Mouse (Mus musculus): ENCODE data around the gene Kcnk2. TPM values are rescaled to one million over a fixed set of nuclear protein-coding genes. Genes with fewer than 3 reads are reported as not detected.

Gene Kcnk2
- polyA plus RNA-seq (2015; fragmentation: Nextera tagmentation; extraction: Ambion mirVana) = 1.0 and 1.3 TPM in 2 replicates

DNA sequence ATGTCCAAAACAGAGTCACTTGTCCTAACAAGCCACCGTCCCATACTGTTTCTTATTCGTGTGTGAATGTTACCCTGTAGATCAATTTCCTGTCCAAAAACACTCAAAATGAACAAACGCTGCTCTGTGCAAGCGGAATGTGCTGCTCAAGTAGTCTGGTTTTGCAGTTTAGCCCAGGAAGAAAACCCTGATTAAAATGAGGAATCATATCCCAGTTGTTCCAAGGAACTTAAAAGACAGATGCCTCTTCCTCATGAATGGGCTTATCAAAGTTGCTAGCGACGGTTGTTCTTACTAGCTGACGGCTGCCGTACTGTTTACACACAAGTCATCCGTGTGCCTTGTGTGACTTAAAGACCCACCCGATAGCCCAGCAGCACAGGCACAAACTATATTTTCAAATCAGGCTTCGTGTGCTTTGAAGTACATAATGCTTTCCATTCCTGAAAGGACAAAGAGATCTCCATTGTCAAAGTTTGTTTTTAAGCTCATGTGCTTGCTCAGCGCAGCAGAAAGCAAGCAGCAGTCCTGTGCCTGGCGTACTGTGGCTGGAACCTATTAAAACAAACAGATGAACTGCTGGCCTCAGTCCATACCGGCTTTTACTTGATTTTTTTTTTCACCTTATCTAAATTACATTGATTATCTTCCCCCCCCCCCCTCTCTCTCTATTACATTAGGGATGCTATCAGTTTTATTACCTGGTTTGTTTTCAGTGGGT lies at the start of gene Kcnk2:
Gene Kcnk2, minus strand, starts transcription at position 51 of the 721 bp plus-strand sequence.
- 16% methylated on average over 14 of the region's 14 CpGs for WGBS
- Histone ChIP-seq H3K27ac (replicated peaks) (no peak within 1 kb of the TSS), H3K36me3 (ENCODE audit: control insufficient read depth, insufficient read depth, low read length) (no peaks in the 10 kb centered on the region), H3K9ac (ENCODE audit: low read length) (no peak within 1 kb of the TSS), H3K27me3 (ENCODE audit: control insufficient read depth, insufficient read depth, low read length) (no peaks in the 10 kb centered on the region), H3K4me1 (replicated peaks; ENCODE audit: control insufficient read depth, insufficient read depth) (no peaks in the 10 kb centered on the region), H3K4me2 (replicated peaks; ENCODE audit: low read depth) (peak within 1 kb of the TSS; percentile 33), H3K4me3 (ENCODE audit: low read depth, low read length) (no peak within 1 kb of the TSS), H3K9me3 (ENCODE audit: control insufficient read depth, low read length) (no peaks in the 10 kb centered on the region)
- no peak for DNase-seq (ENCODE audit: low spot score)
- ATAC-seq (ENCODE audit: low FRiP score, low TSS enrichment) = no peak
- no peak for TF ChIP-seq EP300 (optimal IDR thresholded peaks at IDR 0.05)
- TF ChIP-seq CTCF (IDR thresholded peaks at IDR 0.05; ENCODE audit: low read depth) = no peak

DNA sequence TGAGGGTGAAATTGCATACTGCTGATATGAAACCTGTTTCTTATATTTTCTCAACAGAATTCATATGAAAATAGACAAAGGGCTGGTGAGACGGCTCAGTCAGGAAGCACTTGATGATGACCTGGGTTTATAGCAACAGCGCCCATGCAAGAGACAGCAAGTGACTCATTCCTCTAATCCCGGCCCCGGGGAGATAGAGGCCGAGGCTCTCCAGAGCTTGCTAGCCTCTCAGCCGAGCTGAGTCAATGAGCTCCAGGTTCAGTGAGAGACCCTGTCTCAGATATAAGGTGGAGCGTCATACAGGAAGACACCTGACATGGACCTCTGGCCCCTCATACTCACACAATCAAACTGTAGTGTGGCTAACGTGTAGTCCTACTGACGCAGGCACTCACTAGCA lies 38.7 kb upstream of the Kcnk2 start:
- H3K27ac ChIP-seq (replicated peaks) = no peak overlapping the region
- no peak overlapping the region for H3K4me2 ChIP-seq (replicated peaks; ENCODE audit: low read depth)
- no peaks in the 10 kb centered on the region for H3K9me3 ChIP-seq (ENCODE audit: control insufficient read depth, low read length)
- H3K9ac ChIP-seq (ENCODE audit: low read length) = no peak overlapping the region
- ATAC-seq (ENCODE audit: low FRiP score, low TSS enrichment) = no peak
- no peak for DNase-seq (ENCODE audit: low spot score)
- no peaks in the 10 kb centered on the region for H3K4me1 ChIP-seq (replicated peaks; ENCODE audit: control insufficient read depth, insufficient read depth)
- WGBS = 70% methylated on average over 9 of the region's 9 CpGs
- H3K36me3 ChIP-seq (ENCODE audit: control insufficient read depth, insufficient read depth, low read length) = no peaks in the 10 kb centered on the region
- no peak for TF ChIP-seq CTCF (IDR thresholded peaks at IDR 0.05; ENCODE audit: low read depth)
- no peak for TF ChIP-seq EP300 (optimal IDR thresholded peaks at IDR 0.05)
- H3K4me3 ChIP-seq (ENCODE audit: low read depth, low read length) = no peak overlapping the region
- no peaks in the 10 kb centered on the region for H3K27me3 ChIP-seq (ENCODE audit: control insufficient read depth, insufficient read depth, low read length)

DNA sequence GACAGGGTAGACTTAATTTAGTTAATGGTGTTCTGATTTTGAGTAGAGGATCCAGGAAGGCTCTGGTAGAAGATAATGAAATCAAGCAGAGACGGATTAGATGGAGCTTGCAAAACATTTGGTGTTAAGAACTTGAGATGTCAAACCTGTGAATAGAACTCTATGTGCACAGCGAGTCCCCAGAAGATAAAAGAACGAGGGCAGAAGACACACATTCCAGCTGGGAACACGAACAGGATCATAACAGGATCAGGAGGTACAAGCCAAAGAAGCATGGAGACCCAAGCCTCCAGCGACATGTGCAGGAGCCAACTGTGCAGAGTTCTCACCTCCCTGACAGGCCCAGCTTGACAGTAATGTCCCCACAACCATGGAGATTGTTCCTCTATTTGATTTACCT lies 35.1 kb upstream of the Kcnk2 start:
- no peak for TF ChIP-seq EP300 (optimal IDR thresholded peaks at IDR 0.05)
- TF ChIP-seq CTCF (IDR thresholded peaks at IDR 0.05; ENCODE audit: low read depth) = no peak
- no peaks in the 10 kb centered on the region for H3K4me1 ChIP-seq (replicated peaks; ENCODE audit: control insufficient read depth, insufficient read depth)
- no peak overlapping the region for H3K4me2 ChIP-seq (replicated peaks; ENCODE audit: low read depth)
- no peak overlapping the region for H3K27ac ChIP-seq (replicated peaks)
- H3K36me3 ChIP-seq (ENCODE audit: control insufficient read depth, insufficient read depth, low read length) = no peaks in the 10 kb centered on the region
- ATAC-seq (ENCODE audit: low FRiP score, low TSS enrichment) = no peak
- no peaks in the 10 kb centered on the region for H3K27me3 ChIP-seq (ENCODE audit: control insufficient read depth, insufficient read depth, low read length)
- no peak overlapping the region for H3K4me3 ChIP-seq (ENCODE audit: low read depth, low read length)
- H3K9ac ChIP-seq (ENCODE audit: low read length) = no peak overlapping the region
- 65% methylated on average over 5 of the region's 5 CpGs for WGBS
- DNase-seq (ENCODE audit: low spot score) = no peak
- H3K9me3 ChIP-seq (ENCODE audit: control insufficient read depth, low read length) = no peaks in the 10 kb centered on the region

DNA sequence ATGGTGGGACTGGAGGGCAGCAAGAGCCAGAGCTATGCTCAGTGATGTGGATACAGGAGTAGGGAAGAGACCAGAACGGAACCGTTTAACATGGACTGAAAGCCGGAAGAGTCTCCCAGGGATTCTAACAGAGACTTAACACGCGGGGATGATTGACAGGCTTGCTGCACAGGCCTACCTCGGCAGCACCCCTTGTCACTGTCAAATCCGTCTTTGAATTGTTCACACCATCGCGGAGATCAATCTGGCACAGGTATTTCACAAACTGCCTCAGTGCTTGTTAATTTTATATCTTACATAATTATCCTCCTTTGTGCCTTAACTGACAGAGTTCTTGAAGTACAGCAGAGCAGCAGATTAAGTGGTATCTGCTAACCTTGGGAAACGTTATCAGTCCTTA lies 33.4 kb upstream of the Kcnk2 start:
- Histone ChIP-seq H3K9ac (ENCODE audit: low read length) (no peak overlapping the region), H3K27me3 (ENCODE audit: control insufficient read depth, insufficient read depth, low read length) (no peaks in the 10 kb centered on the region), H3K9me3 (ENCODE audit: control insufficient read depth, low read length) (no peaks in the 10 kb centered on the region), H3K4me3 (ENCODE audit: low read depth, low read length) (no peak overlapping the region), H3K36me3 (ENCODE audit: control insufficient read depth, insufficient read depth, low read length) (no peaks in the 10 kb centered on the region), H3K4me1 (replicated peaks; ENCODE audit: control insufficient read depth, insufficient read depth) (no peaks in the 10 kb centered on the region), H3K27ac (replicated peaks) (no peak overlapping the region), H3K4me2 (replicated peaks; ENCODE audit: low read depth) (no peak overlapping the region)
- DNase-seq (ENCODE audit: low spot score) (no peak), ATAC-seq (ENCODE audit: low FRiP score, low TSS enrichment) (no peak)
- TF ChIP-seq EP300 (optimal IDR thresholded peaks at IDR 0.05) (no peak), CTCF (IDR thresholded peaks at IDR 0.05; ENCODE audit: low read depth) (no peak)
- WGBS = 86% methylated on average over 10 of the region's 10 CpGs

DNA sequence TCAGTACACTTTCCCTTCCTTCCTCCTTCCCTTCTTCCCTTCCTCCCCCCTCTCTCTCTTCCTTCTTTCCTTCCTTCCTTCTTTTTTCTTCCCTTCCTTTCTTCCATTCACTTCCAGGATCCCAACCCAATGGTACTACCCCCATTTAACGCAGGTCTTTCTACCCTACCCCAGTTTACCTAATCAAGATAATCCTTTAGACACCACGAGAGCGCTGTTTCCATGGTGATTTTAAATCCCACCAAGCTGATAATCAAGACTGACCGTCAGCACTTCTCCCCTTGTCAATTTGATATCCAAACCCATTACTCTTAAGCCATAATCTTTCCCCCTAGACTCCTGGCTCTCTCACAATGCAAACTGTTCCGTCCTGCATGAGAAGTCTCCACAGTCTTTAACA lies 29.4 kb upstream of the Kcnk2 start:
- no peaks in the 10 kb centered on the region for H3K4me1 ChIP-seq (replicated peaks; ENCODE audit: control insufficient read depth, insufficient read depth)
- no peaks in the 10 kb centered on the region for H3K9me3 ChIP-seq (ENCODE audit: control insufficient read depth, low read length)
- no peak overlapping the region for H3K4me3 ChIP-seq (ENCODE audit: low read depth, low read length)
- no peak overlapping the region for H3K27ac ChIP-seq (replicated peaks)
- no peak overlapping the region for H3K4me2 ChIP-seq (replicated peaks; ENCODE audit: low read depth)
- no peaks in the 10 kb centered on the region for H3K36me3 ChIP-seq (ENCODE audit: control insufficient read depth, insufficient read depth, low read length)
- no peaks in the 10 kb centered on the region for H3K27me3 ChIP-seq (ENCODE audit: control insufficient read depth, insufficient read depth, low read length)
- TF ChIP-seq EP300 (optimal IDR thresholded peaks at IDR 0.05) (no peak), CTCF (IDR thresholded peaks at IDR 0.05; ENCODE audit: low read depth) (no peak)
- 39% methylated on average over 5 of the region's 5 CpGs for WGBS
- no peak overlapping the region for H3K9ac ChIP-seq (ENCODE audit: low read length)
- ATAC-seq (ENCODE audit: low FRiP score, low TSS enrichment) = no peak
- no peak for DNase-seq (ENCODE audit: low spot score)

DNA sequence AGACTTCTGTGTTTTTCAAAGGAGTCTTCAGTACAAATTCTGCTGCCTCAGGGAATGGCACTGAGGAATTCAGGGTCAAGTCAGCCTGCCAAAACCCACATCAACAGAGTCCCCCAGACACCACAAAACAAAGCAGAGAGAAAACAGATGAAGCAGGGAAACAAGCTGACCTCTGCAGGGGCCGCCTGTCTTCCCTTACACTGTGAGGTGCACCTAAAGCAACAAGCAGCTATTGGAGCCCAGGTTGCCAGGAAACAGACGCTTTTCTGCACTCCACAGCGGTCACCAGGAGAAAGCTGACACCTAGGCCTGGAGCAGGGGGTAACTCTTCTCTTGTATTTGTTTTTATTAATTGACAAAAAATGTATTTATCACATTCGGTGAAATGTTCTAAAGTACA lies 28.5 kb upstream of the Kcnk2 start:
- WGBS = 24% methylated on average over 4 of the region's 4 CpGs
- no peaks in the 10 kb centered on the region for H3K4me1 ChIP-seq (replicated peaks; ENCODE audit: control insufficient read depth, insufficient read depth)
- no peaks in the 10 kb centered on the region for H3K27me3 ChIP-seq (ENCODE audit: control insufficient read depth, insufficient read depth, low read length)
- H3K27ac ChIP-seq (replicated peaks) = no peak overlapping the region
- H3K36me3 ChIP-seq (ENCODE audit: control insufficient read depth, insufficient read depth, low read length) = no peaks in the 10 kb centered on the region
- ATAC-seq (ENCODE audit: low FRiP score, low TSS enrichment) (no peak), DNase-seq (ENCODE audit: low spot score) (no peak)
- no peak overlapping the region for H3K4me3 ChIP-seq (ENCODE audit: low read depth, low read length)
- no peak overlapping the region for H3K9ac ChIP-seq (ENCODE audit: low read length)
- TF ChIP-seq CTCF (IDR thresholded peaks at IDR 0.05; ENCODE audit: low read depth) = no peak
- TF ChIP-seq EP300 (optimal IDR thresholded peaks at IDR 0.05) = no peak
- H3K9me3 ChIP-seq (ENCODE audit: control insufficient read depth, low read length) = no peaks in the 10 kb centered on the region
- H3K4me2 ChIP-seq (replicated peaks; ENCODE audit: low read depth) = no peak overlapping the region

Measured in stomach, postnatal 0 days (tissue).